Mouse (Mus musculus) lung, postnatal 0 days (tissue): ENCODE measurements at regions not wholly inside any gene's neighbourhood (a gene's known extent, or its start where the extent isn't known, plus 50 kb on each side); places are given as distances from the start of the nearest gene placed in this dataset.

Experiments
- CTCF ChIP-seq: IDR thresholded peaks from 2 replicates; pipeline ENCODE4 v1.5.1; 2016; ENCODE audit warnings: antibody characterized with exemption, mild to moderate bottlenecking
- EP300 ChIP-seq: IDR thresholded peaks from 2 replicates; pipeline ENCODE4 v1.6.1; 2016; ENCODE audit warnings: antibody characterized with exemption, mild to moderate bottlenecking, control low read depth

DNA sequence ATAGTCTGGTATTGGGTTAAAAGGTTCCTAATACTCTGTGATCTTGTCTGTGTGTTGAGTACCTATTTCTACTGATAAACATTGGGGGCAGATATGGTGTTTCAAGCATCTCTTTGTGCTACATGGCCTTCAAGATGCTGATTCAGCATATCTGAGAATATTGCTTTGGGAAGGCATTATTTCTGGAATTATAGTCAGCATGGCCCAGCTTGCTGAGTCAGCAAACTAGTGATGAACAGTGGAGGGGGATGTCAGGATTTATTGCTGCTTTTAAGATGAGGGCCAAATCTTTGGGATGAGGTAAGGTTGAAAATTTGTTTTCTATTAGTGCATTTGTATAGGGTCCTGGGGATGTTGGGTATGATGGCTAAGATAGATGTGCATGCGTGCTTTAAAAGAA lies 983.8 kb upstream of the Ddx18 start:
- TF ChIP-seq EP300, result no peak
- TF ChIP-seq CTCF, result no peak
